Mouse (Mus musculus): ENCODE results near the gene Glt28d2.

Gene Glt28d2

DNA sequence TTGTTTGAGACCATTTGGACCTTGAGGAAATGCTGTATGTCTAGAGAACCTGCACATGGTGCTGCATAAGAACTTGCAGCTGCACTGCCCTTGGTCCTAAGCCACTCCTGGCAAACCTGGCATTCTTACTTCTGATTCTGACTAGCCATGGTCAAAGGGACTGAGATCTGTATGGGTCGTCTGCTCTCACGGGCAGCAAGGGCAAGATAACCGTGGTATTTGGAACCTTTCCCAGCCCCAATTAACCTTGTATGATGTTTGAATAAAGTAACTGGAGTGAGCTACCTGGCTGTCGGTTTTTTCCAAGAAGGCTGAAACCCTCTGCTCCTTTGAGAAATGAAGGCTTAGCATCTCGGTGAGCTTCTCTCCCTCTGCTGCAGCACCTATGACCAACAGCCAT is 8.4 kb downstream of the Glt28d2 start:
- DNase-seq (ENCODE audit: low spot score): no peak

DNA sequence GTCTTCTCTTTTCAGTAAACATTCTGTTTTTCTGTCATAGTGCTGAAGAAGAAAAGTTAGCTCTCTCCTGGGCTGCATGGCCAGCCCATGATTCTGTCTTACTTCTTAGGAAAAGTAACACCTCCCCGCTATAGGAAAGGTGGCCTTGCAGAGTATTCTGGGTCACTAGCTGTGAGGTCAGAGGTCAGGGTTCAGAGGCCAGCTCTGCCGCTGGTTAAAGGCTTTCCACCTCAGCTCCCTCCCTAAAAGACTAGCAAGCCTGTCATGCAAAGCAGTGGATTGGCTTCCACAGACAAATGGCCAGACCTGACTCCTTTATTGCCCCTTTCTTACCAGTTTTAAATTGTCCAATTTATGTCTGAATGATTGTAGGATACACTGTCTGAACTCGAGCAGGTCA is 23.3 kb downstream of the Glt28d2 start:
- DNase-seq (ENCODE audit: low spot score): no peak

DNA sequence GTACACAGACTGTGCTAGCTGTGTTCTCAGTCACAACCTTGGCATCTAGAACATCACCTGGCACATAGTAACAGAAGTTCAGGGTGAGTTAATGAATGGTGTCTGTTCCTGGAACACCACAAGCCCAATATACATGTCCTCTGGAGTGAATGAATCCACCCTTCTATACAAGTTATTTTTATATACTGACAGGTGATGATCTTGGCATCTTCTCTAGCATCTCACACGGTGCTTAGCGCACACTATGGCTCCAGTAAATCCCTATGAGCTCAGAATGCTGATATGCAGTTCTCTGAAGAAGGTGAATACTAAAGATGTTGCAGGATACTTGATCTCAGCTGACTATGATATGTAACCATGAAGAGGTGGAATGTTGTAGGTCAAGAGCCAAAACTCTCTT is 24.4 kb downstream of the Glt28d2 start:
- no peak for DNase-seq (ENCODE audit: low spot score)

DNA sequence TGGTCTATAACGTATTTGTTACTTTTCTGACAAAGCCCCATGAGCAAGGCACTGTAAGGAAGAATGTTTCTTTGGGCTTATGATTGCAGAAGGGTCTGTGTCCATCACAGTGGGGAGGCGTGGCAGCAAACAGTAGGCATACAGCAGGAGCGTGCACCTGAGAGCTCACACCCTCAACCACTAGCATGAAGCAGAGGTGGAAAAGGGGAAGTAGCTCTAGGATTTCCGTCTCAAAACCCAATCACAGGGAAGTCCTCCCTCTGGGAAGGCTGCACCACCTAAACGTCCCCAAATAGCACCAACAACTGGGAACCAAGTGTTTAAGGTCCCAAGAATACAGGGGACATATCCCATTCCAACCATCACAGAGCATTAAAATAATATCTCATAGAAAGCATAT is 26.3 kb downstream of the Glt28d2 start:
- no peak for DNase-seq (ENCODE audit: low spot score)

DNA sequence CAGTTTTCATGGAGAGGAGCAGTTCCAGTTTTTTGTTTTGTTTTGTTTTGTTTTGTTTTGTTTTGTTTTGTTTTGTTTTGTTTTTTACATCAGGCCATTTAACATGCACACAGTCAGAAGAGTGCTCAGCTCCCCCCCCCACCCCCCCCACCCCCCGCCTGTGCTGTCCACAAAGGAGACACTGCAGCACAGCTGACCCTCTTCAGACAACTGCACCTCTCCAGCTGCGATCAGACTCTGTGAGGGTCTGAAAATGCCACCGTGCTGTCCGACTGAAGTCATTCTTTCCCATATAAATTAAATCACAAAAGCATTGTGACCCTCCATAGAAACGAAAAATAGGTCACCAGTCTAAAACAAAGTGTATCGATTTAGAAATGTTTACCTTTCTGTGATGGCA is 28.0 kb downstream of the Glt28d2 start:
- no peak for DNase-seq (ENCODE audit: low spot score)

DNA sequence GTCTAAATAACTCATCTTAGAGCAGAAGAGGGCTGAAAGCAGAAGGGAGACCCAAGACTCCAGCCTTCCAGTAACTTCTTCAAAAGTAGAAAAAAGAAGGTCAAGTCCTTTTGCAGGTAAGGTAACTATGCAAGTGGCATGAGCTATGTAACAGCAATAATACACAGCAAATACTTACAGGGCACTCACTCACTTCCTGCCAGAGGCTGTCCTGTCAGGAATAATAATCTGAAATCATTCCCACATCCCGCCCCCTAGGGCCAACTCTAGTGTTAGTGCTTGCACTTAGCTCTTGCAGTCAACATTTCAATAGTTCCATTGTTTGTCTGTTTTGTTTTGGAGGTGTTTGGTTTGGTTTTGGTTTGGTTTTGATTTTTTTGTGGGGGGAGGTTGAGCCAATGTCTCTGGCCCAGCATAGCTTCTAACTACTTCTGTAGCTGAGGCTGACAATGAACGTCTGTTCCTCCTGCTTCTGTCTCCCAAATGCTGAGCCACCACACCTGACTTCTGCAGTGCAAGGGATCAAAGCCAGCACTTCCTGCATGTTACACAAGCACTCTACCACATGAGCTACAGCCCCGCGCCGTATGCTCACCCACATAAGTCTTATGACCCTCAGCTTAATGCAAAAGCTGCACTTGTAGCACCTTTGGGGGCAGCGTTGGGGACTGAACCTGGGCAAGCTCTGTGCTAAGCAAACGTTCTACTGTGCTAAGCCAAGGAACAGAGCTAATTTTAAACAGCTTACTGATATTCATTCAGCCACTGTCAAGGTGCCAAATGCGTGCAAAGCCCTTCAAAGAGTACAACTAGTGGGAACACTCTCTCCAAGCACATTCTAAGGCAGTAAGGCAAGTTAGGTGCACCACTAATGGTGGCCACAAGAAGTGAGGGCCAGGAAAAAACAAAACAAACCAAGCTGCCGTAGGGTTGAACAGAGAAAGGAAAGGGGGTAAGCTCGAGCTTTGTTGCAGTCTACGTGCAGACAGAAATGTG is 28.9 kb downstream of the Glt28d2 start:
- DNase-seq (ENCODE audit: low spot score): no peak

DNA sequence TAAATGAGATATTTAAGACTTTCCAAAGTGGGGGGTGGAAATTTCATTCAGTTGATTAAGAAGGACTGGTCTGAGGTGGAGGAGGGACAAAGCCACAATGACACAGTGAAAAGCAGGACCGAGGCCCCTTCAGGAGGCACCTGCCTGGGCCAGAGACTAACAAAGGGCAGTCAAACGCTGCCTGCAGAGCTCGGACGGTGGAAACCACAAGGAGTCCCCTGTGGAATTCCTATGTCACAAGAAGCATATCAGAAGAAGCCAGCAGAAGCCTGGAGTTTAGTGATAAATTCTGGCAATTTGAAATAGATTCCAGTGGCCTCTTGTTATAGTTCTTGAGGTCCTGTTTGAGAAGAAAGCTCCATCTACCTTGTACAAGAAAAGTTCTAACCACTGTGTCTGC is 30.2 kb downstream of the Glt28d2 start:
- DNase-seq (ENCODE audit: low spot score): no peak

DNA sequence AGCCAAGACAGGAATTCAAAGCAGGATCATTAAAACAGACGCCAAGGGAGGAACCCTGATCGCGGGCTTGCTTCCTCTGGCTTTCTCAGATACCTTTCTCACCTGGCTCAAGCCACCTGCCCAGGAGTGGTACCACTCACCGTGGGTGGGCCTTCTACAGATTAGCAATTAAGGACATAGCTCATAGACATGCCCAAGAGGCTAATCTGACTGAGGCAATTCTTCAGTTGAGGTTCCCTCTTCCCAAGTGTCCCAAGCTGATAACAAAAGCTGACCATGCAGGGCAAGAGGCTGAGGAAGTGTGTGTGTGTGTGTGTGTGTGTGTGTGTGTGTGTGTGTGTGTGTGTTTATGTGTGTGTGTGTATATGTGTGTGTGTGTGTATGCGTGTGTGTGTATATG is 31.4 kb downstream of the Glt28d2 start:
- no peak for DNase-seq (ENCODE audit: low spot score)

DNA sequence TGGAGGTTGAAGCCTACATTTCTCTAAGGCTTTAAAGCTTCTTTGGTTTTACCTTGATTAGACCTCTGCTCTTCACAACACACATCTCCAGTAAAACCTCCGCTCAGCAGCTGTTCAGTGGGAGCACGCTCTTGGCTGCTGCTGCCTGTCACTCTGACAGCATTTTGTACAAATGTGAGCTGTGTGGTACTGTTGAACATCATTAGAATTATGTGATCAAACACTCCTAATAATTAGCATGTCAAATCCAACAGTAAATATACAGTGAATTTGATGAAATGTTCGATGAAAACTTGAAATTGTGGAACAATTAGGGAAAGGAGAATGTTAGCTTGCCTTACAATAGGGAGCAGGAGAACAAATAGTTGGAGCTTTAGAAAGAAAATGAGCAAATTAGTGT is 32.3 kb downstream of the Glt28d2 start:
- no peak for DNase-seq (ENCODE audit: low spot score)

DNA sequence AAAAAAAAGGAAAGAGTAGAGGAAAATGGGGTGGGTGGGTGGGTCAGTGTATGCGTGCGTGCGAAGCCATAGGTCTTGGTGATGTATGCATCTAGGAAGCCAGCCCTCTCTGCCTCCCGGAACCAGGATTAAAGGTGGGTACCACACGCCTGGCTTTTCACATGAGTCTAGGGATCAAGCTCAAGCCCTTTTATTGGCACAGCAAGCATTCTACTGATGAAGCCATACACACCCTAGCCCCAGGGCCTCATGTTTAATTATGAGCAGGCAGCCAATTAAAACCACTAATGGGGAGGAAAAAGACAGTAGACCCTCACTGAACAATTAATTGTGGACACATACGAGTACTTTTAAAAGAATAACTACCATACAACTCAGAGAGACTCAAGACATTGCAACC is 33.2 kb downstream of the Glt28d2 start:
- DNase-seq (ENCODE audit: low spot score): no peak

DNA sequence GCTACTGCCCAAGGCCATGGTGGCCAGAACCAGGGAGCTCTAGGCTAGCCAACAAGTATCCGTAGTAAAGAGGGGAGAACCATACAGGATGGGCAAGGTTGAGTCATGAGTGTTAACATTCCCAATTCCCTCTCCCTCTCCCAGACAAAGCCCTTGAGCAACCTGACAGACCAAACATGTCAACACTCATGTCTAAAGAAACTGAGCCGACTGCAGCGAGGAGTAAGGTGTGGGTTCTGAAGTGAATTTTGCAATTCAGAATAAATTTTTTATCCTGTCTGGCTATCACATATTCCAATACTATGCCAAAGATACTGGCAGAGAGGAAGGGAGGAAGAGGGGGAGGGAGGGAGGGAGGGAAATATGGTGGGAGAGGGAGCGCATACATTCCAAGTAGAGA is 33.6 kb downstream of the Glt28d2 start:
- DNase-seq (ENCODE audit: low spot score): no peak

DNA sequence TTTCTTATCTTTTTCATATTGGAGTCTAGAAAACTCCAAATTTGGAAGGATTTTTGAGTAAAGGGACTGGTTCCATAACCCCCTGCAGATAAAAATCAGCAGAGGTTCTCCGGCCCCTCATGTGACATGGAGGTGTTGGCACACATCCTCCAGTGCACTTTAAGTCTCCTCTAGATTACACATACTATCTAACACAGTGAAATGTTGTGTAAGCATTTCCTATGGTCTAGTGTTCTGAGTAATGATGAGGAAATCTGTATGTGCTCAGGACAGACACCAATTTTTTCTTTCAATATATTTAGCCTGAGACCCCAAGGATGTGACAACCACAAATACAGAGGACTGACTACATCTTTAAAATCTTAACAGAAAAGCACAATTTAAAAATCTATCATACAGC is 37.2 kb downstream of the Glt28d2 start:
- no peak for DNase-seq (ENCODE audit: low spot score)

DNA sequence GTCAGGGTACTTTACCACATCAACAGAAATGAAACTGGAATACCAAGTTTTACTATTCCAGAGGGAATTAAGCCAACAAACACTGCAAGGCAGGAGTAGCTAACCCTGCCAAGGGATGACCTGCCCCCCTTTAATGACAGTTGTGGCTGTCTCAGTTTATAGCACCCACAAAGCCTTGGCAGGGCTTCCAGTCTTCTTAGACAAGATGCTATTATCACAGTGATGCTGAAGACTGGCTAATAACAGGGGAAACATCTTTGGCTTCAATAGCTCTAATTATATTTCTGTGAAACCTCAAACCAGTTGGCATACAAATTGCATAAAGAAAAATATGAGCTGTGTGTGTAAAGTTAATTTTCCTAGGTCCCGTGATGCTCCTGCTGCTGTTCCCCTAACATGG is 41.0 kb downstream of the Glt28d2 start:
- no peak for DNase-seq (ENCODE audit: low spot score)

DNA sequence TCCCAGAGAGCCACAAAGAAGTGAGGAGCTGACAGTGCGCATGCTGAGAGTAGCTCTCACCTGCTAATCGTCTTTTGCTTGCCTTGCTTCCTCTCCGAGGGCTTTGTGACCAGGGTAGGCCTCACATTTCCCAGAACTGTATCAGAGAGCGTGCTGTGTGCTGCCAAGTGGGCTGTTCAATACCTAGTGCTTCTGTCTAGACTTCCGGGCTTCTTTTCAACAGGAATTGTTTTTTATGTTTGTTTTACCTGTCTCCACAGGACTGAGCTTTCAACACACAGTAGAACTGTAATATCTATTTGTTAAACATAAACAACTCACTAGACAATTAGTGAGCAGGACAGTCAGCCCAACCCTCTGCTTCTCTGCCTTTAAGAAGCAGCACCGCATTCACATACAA is 42.0 kb downstream of the Glt28d2 start:
- no peak for DNase-seq (ENCODE audit: low spot score)

DNA sequence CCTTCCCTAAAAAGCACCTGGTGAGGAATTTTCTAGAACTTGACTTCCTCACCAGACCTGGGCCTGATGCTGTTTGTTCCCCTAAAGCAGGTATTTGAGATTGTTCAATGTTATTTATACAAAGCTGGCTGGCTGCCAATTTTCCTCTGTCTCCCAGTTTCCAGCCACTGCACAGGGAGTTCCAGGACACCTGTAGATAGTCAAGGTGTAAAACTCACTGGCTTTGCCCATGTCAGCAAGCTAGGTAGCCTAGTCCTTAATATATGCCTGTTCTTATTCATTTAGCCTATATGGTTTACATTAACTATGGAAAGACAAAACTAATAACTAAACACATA is 44.5 kb downstream of the Glt28d2 start:
- no peak for DNase-seq (ENCODE audit: low spot score)

DNA sequence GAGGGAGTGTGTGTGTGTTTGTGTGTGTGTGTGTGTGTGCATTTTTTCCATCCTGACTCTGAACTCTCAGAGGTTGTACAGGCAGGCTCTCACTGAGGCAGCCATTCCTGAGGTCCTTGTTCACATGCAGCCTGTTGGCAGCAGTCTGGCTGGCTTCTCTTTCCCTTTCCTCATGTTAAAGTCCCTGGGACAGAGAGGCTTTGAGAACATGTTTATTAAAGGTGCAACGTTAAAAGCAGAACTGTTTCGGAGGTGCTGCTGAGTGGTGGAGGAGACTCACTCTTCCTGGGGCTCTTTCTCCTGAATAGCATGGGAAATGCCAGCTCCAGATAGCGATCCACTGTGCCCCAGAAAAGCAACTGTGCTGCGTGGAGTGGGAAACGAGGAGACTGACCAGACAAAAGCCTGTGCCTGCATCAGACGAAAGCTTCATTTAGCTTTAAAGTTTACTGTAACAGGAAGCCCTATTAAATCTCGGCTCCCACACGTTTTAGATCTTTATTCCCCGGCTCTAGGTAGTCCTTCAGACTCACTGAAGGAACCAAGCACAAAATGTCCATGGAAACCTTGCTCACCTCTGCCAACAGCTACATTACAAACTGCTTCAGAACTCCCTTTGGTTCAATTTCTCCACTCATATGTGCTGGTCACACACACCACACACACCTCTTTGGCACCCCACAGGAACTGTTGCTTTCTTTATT is 45.0 kb downstream of the Glt28d2 start:
- DNase-seq (ENCODE audit: low spot score): no peak

DNA sequence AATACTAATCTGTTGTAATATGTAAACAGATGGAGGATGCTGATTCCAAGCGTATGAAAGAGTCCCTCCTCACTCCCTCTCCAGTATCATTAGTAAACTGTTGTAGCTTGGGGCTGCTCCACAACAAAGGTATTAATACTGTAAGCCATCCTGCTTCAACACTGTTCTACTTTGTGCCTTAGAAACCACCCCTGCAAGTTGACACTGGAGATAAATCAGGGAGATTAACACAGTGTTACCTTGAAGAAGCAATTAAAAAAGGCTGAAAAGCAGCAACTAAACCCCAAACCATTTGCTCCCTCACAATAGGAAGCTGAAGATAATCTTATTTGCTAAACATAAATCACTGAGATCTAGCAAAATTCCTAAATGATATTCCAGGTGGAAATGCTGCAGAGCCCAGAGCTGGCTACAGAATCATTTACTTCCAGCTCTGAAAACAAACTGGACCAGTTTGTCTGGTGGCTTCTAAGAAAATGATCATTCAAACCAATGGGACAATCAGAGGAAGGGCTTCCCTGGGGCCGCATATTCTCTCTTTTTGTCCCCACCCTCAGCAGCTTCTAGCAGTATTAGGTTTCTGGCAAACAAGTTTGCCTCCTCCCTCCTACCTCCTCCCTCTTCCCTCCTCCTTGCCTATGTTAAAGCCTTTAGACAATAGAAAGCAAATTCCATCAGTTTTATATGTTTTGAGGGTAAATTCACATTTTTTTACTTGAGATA is 45.7 kb downstream of the Glt28d2 start:
- DNase-seq (ENCODE audit: low spot score): no peak

DNA sequence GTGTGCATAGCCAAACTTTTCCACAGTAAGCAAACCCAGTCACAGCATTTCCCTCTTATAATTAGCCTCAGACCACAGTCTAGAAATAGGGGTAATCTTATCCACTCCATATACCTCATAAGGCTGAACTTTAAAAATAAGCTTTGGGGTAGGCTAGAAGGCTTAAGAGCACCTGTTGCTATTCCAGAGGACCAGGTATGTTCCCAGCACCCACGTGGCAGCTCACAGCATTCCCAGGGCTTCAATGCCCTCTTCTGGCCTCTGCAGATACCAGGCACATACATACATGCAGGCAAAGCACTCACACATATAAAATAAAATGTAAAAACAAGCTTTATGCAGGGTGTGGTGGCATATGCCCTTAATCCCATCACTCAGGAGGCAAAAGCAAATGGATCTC is 53.7 kb downstream of the Glt28d2 start:
- no peak for DNase-seq (ENCODE audit: low spot score)

DNA sequence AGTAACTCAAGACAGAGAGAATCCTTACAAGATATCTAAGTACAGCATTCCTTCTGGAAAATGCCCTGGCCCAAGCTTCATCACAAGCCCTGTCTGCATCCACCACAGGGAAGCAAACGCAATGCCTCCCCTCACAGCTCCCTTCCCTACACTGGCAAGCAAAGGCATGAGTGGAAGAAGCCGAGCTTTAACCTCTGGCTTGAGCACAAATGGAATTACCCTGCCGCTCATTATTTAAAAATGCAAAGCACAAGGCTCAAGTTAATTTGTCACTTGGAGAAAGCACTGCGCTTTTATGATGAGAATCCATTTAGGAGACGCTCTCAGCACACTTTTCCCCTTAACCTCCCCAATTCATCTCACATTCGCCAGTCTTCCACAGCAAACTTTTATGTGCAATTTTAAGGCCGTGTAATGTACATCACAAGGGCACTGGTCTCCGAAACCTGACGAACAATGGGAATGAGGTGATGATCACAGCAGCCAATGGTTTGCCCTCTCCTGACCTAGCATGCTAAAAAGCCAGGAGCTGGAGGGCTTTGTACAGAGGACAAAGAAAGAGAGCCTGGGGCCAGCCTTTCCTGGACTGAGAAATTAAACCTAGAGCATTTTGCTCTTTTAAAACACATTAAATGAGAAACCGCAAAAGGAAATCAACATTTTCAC is 54.7 kb downstream of the Glt28d2 start:
- no peak for DNase-seq (ENCODE audit: low spot score)

DNA sequence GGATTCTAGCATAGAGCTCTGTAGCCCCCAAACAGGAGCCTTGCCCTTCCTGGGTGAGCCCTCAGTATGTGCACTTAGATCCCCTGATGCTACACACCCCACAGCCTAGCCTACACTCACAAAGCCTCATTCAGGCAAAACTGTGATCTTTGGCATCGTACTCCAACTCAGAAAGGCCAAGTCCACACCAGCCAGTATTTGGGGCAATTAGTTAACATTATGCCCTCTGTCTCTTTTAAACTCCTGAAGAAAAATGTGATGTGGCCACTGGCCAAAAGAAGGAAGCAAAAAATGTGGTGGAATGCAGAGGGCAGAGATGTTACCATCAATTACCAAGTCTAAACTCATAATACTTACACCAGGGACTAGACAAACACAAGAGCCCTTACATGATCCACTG is 55.5 kb downstream of the Glt28d2 start:
- no peak for DNase-seq (ENCODE audit: low spot score)

DNA sequence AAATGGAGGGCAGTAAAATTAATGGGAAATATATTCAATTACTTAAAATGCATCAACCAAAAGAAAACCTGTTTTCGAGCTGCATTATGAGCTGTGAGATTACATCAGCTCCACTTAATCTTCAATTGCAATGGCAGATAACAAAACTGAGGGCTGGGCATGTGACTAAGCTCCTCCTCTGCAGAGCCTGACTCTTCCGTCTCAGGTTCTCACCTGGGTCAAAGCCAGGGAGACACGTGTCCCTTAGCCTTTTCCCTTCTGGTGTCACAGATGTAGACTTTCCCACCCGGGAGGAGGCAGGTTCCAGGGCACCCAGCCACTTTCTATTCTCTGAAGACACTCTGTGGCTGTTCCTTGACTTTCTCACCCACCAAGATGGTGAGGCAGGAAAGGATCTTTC is 58.3 kb downstream of the Glt28d2 start:
- DNase-seq (ENCODE audit: low spot score): no peak

DNA sequence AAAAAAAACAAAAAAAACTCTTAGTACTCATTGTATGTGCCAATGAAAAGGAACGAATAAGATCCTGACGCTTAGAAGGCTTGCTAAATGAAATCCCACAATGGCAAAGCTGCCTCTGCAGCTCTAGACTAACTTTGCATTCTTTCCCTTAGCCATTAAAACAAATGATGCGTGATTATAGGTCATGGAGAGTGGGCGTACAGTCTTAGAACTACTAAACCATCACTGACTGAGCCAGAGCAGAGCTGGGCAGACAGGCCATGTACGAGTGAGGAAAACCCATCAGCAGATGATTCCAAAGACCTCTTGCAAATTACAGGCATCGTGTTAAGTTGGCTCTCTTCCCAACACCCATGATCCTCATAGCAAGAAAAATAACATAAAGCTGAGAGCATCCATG is 59.5 kb downstream of the Glt28d2 start:
- no peak for DNase-seq (ENCODE audit: low spot score)
